25 mouse cellular contexts compared by ENCODE assay signal in genomic region chr7:118547451-118547850, GRCm38 (mm10). TPM values are rescaled to one million over a fixed set of nuclear protein-coding genes. Genes with fewer than 3 reads are reported as not detected.
DNase-seq lines count a peak whose midpoint lies in the region; ATAC-seq lines count a peak whose summit lies in the region.
"Had no signal": no experiment of that assay in that cellular context is flagged by ENCODE, and none has a peak within 500 bp of the region (broad histone marks: within the 10 kb centered on the region; RNA-seq: fewer than 3 reads in every experiment).

No protein-coding gene starts in this region.

- no peaks in the 10 kb centered on the region for H3K27me3 ChIP-seq in limb, embryonic 11.5 days (ENCODE audit: control insufficient read depth, insufficient read depth, low read length)
- H3K27me3 ChIP-seq in limb, embryonic 10.5 days (ENCODE audit: low read depth, poor library complexity, severe bottlenecking), result no peaks in the 10 kb centered on the region
- H3K27me3 ChIP-seq: embryonic facial prominence, embryonic 12.5 days; embryonic facial prominence, embryonic 15.5 days; hindbrain, embryonic 12.5 days had no signal

- no peaks in the 10 kb centered on the region for H3K36me3 ChIP-seq in limb, embryonic 11.5 days (ENCODE audit: control insufficient read depth, insufficient read depth, low read length)
- H3K36me3 ChIP-seq in limb, embryonic 10.5 days, result peaks cover 31% of the 10 kb centered on the region
- H3K36me3 ChIP-seq: G1E had no signal

- no peak overlapping the region for H3K4me3 ChIP-seq in limb, embryonic 11.5 days (ENCODE audit: low read depth, low read length)
- H3K4me3 ChIP-seq in limb, embryonic 10.5 days, result no peak overlapping the region
- H3K4me3 ChIP-seq: embryonic facial prominence, embryonic 12.5 days; embryonic facial prominence, embryonic 15.5 days; gastrocnemius, adult 2 months; hindbrain, embryonic 12.5 days had no signal

- ATAC-seq in limb, embryonic 11.5 days (ENCODE audit: insufficient number of reproducible peaks, low FRiP score, low TSS enrichment, low read depth), result 0 out of 2 replicates have a peak, but pooled peaks have one; percentile 21
- ATAC-seq: forebrain, embryonic 14.5 days; forebrain, postnatal 0 days had no signal

- WGBS in limb, embryonic 11.5 days, result 64% methylated on average over 10 of the region's 10 CpGs
- 73% methylated on average over 10 of the region's 10 CpGs for WGBS in limb, embryonic 10.5 days

- H3K27ac ChIP-seq in limb, embryonic 11.5 days (replicated peaks; ENCODE audit: low read depth, low read length), result no peak overlapping the region
- no peak overlapping the region for H3K27ac ChIP-seq in limb, embryonic 10.5 days
- H3K27ac ChIP-seq: embryonic facial prominence, embryonic 12.5 days; embryonic facial prominence, embryonic 15.5 days; gastrocnemius, adult 2 months; hindbrain, embryonic 12.5 days had no signal

- no peaks in the 10 kb centered on the region for H3K4me1 ChIP-seq in limb, embryonic 11.5 days (ENCODE audit: control insufficient read depth, insufficient read depth, low read length)
- H3K4me1 ChIP-seq in limb, embryonic 10.5 days, result no peaks in the 10 kb centered on the region
- H3K4me1 ChIP-seq: embryonic facial prominence, embryonic 12.5 days; embryonic facial prominence, embryonic 15.5 days; hindbrain, embryonic 12.5 days had no signal

- no peaks in the 10 kb centered on the region for H3K9me3 ChIP-seq in limb, embryonic 11.5 days (ENCODE audit: control insufficient read depth, low read length)
- 0 out of 2 replicates have a peak, but pooled peaks cover under 1% of the 10 kb centered on the region for H3K9me3 ChIP-seq in limb, embryonic 10.5 days (replicated peaks)
- H3K9me3 ChIP-seq: embryonic facial prominence, embryonic 12.5 days; embryonic facial prominence, embryonic 15.5 days; G1E had no signal

- no peak overlapping the region for H3K9ac ChIP-seq in limb, embryonic 11.5 days (ENCODE audit: low read length)
- H3K9ac ChIP-seq: embryonic facial prominence, embryonic 12.5 days; embryonic facial prominence, embryonic 15.5 days; forebrain, postnatal 0 days; hindbrain, embryonic 12.5 days had no signal

- no peak for DNase-seq in limb, embryonic 11.5 days (ENCODE audit: low spot score)
- DNase-seq in limb, embryonic 10.5 days (ENCODE audit: low spot score), result no peak
- peak; percentile 30 to 39 for DNase-seq in thymus, postnatal 10 days (ENCODE audit: low spot score in 2 of 2)
- DNase-seq in thymus, postnatal 36 days, result peak; percentile 21 to 38
- no peak for DNase-seq in liver
- no peak for DNase-seq in layer of hippocampus, postnatal 36 days
- DNase-seq in right cerebral cortex, postnatal 10 days (ENCODE audit: low spot score in 2 of 2), result no peak
- DNase-seq: adrenal gland, adult 2 months; adrenal gland, postnatal 14 days; cerebellum, adult 11 months; cerebellum, adult 2 months; cerebellum, adult 9-11 months; cerebellum, postnatal 25 days; forebrain, postnatal 0 days; gastrocnemius, adult 2 months; gastrocnemius, postnatal 14 days; heart, adult 11 months had no signal

- H3K4me2 ChIP-seq in limb, embryonic 11.5 days (ENCODE audit: low read depth, severe bottlenecking), result no peak overlapping the region
- H3K4me2 ChIP-seq: embryonic facial prominence, embryonic 12.5 days; embryonic facial prominence, embryonic 15.5 days; heart, embryonic 11.5 days; hindbrain, embryonic 12.5 days had no signal

RNA-seq across cellular contexts. Expression of gene Coq7, which starts 14.3 kb away (rescaled TPM):
- 106 and 111 TPM in 2 replicates for polyA plus RNA-seq in limb, embryonic 11.5 days (2014; fragmentation: Nextera tagmentation; extraction: Ambion mirVana)
- 131 and 134 TPM in 2 replicates for polyA plus RNA-seq in limb, embryonic 10.5 days (2016; fragmentation: Nextera tagmentation; extraction: Ambion mirVana)
- 10 to 100 TPM; 32.5 to 32.9 TPM for total RNA-seq in layer of hippocampus, postnatal 36 days (2021)

RNA-seq across cellular contexts. Expression of gene Tmc7, which starts 37.1 kb away (rescaled TPM):
- polyA plus RNA-seq in limb, embryonic 11.5 days (2014; fragmentation: Nextera tagmentation; extraction: Ambion mirVana), result 4.4 and 4.6 TPM in 2 replicates
- polyA plus RNA-seq in limb, embryonic 10.5 days (2016; fragmentation: Nextera tagmentation; extraction: Ambion mirVana), result 4.6 and 4.7 TPM in 2 replicates
- total RNA-seq in layer of hippocampus, postnatal 36 days (2021), result 10 to 100 TPM; 16.2 to 17.6 TPM
- total RNA-seq: common myeloid progenitor, adult 5-6 weeks; G1E; hematopoietic stem cell, adult 5-6 weeks had no signal
- polyA plus RNA-seq: G1E had no signal

RNA-seq across cellular contexts. Expression of gene Tmc5, which starts 49.6 kb away (rescaled TPM):
- not detected in 2 replicates for polyA plus RNA-seq in limb, embryonic 11.5 days (2014; fragmentation: Nextera tagmentation; extraction: Ambion mirVana)
- not detected in 2 replicates for polyA plus RNA-seq in limb, embryonic 10.5 days (2016; fragmentation: Nextera tagmentation; extraction: Ambion mirVana)
- total RNA-seq in layer of hippocampus, postnatal 36 days (2021), result under 1 TPM; 0.23 to 0.27 TPM
- total RNA-seq: adrenal gland, adult 2 months; common myeloid progenitor, adult 5-6 weeks; gastrocnemius, adult 2 months; hematopoietic stem cell, adult 5-6 weeks had no signal
- polyA plus RNA-seq: G1E had no signal

RNA-seq across cellular contexts. Expression of gene Itpripl2, which starts 55.7 kb away (rescaled TPM):
- 1.3 TPM in 2 replicates for polyA plus RNA-seq in limb, embryonic 11.5 days (2014; fragmentation: Nextera tagmentation; extraction: Ambion mirVana)
- polyA plus RNA-seq in limb, embryonic 10.5 days (2016; fragmentation: Nextera tagmentation; extraction: Ambion mirVana), result 1.4 and 1.8 TPM in 2 replicates
- total RNA-seq in layer of hippocampus, postnatal 36 days (2021), result 1 to 10 TPM; 3.2 to 3.6 TPM
- polyA plus RNA-seq: G1E had no signal

Comparison
In these comparisons a context has a peak if more than half of its experiments do, and no peak if none do; other contexts are left out.
1. DNase-seq: peak in thymus, postnatal 10 days (2 of 2) and thymus, postnatal 36 days (2 of 2); none in limb, embryonic 11.5 days (single experiment), limb, embryonic 10.5 days (single experiment), liver (single experiment), layer of hippocampus, postnatal 36 days (0 of 2) and right cerebral cortex, postnatal 10 days (0 of 2).